Mouse (Mus musculus) thymus, adult 2 months (tissue): ENCODE results near the gene Amigo1. TPM values are rescaled to one million over a fixed set of nuclear protein-coding genes. Genes with fewer than 3 reads are reported as not detected.

ENCODE experiments used
- DNase-seq: peaks from one replicate; pipeline ENCODE4 v3.0.0; 2021
- H3K27ac ChIP-seq: fragments of 200-500 bp; 2 replicates; pipeline ENCODE4 v1.5.1; 2012; ENCODE audit warnings: low read length, control low read depth; ENCODE audit not compliant: control insufficient read depth, insufficient read depth
- H3K27me3 ChIP-seq: fragments of 200-500 bp; 2 replicates; pipeline ENCODE4 v1.6.1; 2012; ENCODE audit warnings: mild to moderate bottlenecking, low read length, moderate library complexity, mixed read lengths; ENCODE audit not compliant: control insufficient read depth, insufficient read depth
- H3K36me3 ChIP-seq: fragments of 200-500 bp; 2 replicates; pipeline ENCODE4 v1.6.1; 2012; ENCODE audit warnings: mild to moderate bottlenecking, low read length, moderate library complexity; ENCODE audit not compliant: control insufficient read depth, insufficient read depth
- H3K4me1 ChIP-seq: fragments of 200-500 bp; replicated peaks from 2 replicates; pipeline ENCODE4 v1.6.1; 2012; ENCODE audit warnings: low read length; ENCODE audit not compliant: control insufficient read depth, insufficient read depth
- H3K4me3 ChIP-seq: fragments of 200-500 bp; 2 replicates; pipeline ENCODE4 v1.5.1; 2012; ENCODE audit warnings: mild to moderate bottlenecking, low read length, control low read depth, moderate library complexity; ENCODE audit not compliant: control insufficient read depth, insufficient read depth
- CTCF ChIP-seq: fragments of 200-500 bp; IDR thresholded peaks from 2 replicates; pipeline ENCODE4 v1.5.1; 2012; ENCODE audit warnings: mild to moderate bottlenecking, control low read depth, low read length, moderate library complexity, borderline replicate concordance; ENCODE audit not compliant: control insufficient read depth, poor library complexity, insufficient read depth; ENCODE audit errors: extremely low read depth
- POLR2A ChIP-seq: fragments of 200-500 bp; IDR thresholded peaks from 2 replicates; pipeline ENCODE4 v1.6.1; 2012; ENCODE audit warnings: mild to moderate bottlenecking, low read length, control low read depth, moderate library complexity; ENCODE audit not compliant: control insufficient read depth, poor library complexity, insufficient read depth; ENCODE audit errors: extremely low read depth
- WGBS: fragments of 180-500 bp; shearing (Covaris S2); methylation state at CpG from one replicate; pipeline ENCODE4 v1.1.7; 2018; 5-methylcytosine and 5-hydroxymethylcytosine counted together
- polyA plus RNA-seq: library from polyadenylated mRNA; depleted of rRNA; stranded (reverse); fragments of >200 nt; gene quantifications from 2 replicates; pipeline ENCODE4 v1.2.3, GENCODE M21; 2012

The Amigo1 gene
- polyA plus RNA-seq, 1 experiment, result 11.2 TPM

DNA sequence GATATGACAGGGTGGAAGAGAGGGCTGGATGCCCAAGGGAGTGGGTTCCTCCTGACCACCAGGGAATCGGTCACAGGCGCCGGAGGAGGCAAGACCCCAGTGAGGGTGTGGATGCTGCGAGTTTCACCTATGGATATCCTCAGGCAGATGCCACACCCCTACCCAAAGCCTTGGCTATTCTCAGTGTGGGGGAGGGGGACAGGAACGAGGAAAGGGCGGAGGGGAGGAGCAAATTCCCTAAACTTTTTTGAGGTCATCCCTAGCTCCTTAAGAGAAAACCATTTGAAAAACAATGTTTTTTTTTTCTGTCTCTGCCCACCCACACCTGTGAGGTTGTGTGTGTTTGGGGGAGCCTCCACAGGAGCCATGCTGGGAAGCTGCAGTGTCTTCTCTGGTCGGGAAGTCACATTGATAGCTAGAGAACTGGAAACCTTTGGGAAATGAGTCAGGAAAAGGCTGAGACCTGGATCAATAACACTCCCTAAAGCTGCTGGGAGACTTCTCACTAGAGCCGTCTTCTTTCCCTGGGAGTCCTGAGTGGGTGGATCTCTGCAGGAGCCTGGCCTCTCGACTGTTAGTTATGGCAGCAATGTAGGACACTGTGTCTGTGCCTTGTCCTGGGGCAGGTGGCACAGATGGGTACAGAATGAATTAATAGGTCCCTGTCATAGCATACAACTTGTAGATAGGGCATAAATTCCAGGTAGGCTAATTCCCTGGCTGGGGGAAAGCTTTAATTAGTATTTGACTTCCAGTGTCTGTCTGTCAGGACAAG is 2.8 kb downstream of the Amigo1 start:
- H3K4me1 ChIP-seq, result peaks cover 10% of the 10 kb centered on the region
- TF ChIP-seq CTCF (no peak), POLR2A (no peak)

DNA sequence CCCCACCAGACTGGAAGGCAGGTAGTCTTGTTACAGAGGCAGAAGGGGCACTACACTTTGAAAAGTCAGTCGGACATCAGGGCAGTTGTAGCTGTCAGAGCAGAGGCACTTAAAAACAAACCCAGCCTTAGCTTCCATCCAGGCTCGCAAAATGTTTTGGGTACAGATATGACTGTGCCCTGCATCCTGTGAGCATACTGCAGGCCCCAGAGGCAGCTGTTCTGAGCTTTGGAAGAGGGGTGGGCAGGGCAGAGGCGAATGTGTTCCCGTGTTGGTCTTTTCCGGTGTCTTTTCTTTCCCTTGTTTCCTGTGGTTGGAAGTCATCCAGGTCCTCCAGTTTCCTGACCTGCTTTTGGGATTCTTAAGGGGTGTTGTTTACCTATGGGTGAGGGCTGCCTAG is 3.8 kb downstream of the Amigo1 start:
- Histone ChIP-seq H3K27ac (no peak overlapping the region), H3K27me3 (no peaks in the 10 kb centered on the region; the same call in 1 of the 2 replicates), H3K4me3 (no peak overlapping the region), H3K4me1 (peaks cover 10% of the 10 kb centered on the region), H3K36me3 (no peaks in the 10 kb centered on the region)
- TF ChIP-seq CTCF, result no peak
- no peak for TF ChIP-seq POLR2A
- WGBS, result 86% methylated on average over 5 of the region's 5 CpGs
- no peak for DNase-seq

More for the DNA sequence above, 2.8 kb downstream of the Amigo1 start:
- Histone ChIP-seq H3K36me3 (no peaks in the 10 kb centered on the region), H3K4me3 (no peak overlapping the region), H3K27me3 (no peaks in the 10 kb centered on the region; the same call in 1 of the 2 replicates), H3K27ac (no peak overlapping the region)
- DNase-seq, result no peak
- WGBS, result 92% methylated on average over 9 of the region's 9 CpGs

DNA sequence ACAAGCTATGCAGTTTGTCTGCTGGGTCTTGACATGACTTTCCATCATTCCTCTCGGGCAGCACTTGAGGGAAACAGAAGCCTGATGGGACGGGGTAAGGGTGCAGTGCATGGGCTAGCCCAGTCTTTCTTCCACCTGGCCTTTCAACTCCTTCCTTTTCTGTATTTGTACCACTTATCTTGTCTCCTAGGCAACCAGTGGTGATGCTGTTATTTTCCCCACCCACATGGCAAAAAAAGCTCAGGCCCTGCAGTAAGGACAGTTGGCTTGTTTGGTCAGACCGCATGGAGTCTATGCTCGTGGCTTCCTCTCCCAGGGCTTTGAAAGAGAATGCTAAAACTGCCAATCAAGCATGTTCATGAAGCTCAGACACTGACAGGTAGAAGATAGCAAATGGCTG is 7.6 kb downstream of the Amigo1 start:
- Histone ChIP-seq H3K36me3 (no peaks in the 10 kb centered on the region), H3K27me3 (no peaks in the 10 kb centered on the region), H3K4me3 (no peak overlapping the region), H3K27ac (no peak overlapping the region), H3K4me1 (no peaks in the 10 kb centered on the region)
- 89% methylated on average over 4 of the region's 4 CpGs for WGBS
- no peak for DNase-seq
- TF ChIP-seq POLR2A (no peak), CTCF (no peak)

DNA sequence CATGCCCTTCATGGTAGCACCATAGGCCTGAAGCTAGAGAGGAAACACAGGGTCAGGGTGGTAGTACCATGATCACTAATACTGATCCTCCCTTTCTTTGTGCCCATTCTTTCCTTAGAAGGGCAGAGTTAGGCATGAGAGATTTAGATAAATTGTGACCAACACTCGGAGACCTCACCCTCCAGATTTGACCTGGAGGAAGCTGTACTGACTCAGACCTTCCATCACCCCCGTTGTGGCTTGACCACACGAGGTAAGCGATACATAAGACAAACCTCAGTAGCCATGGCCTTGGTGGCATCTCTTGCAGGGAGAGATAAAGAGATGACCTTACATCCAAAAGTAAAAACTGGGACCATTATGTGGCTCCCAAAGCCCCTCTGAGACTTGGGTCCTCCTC is 9.2 kb downstream of the Amigo1 start:
- Histone ChIP-seq H3K4me1 (peaks cover 9% of the 10 kb centered on the region), H3K36me3 (no peaks in the 10 kb centered on the region), H3K4me3 (no peak overlapping the region), H3K27me3 (no peaks in the 10 kb centered on the region), H3K27ac (no peak overlapping the region)
- no peak for TF ChIP-seq POLR2A
- no peak for TF ChIP-seq CTCF
- no peak for DNase-seq
- 87% methylated on average over 4 of the region's 4 CpGs for WGBS

DNA sequence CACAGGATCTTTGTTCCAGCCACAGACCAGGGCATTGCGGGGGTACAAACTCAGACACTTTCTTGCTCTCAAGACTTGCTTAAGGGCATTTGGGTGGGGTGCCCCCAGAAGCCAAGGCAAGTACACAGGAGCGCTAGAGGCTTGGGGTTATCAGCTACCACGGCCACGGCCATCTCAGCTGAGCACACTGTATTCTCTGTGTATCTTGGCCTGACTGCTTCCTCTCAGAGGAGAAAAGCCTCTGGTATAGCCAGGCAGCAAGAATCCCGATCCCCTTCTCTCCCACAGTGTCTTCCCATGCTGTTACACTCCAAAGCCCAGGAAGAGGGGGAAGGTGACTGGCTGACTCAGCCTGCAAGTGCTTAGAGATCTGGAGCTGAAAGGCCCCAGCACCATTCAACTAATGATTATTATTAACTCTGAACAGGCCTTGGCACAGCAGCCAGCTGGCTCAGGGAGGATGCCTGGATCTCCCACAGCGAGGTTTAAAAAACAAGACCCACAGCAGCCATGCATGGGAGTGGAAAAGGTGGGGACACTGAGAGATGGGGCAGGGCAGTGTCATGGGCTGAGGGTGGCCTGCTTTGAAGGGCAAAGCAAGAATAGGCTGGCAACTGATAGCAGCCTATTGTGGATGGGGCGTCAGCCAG is 9.9 kb downstream of the Amigo1 start:
- peaks cover 9% of the 10 kb centered on the region for H3K4me1 ChIP-seq
- H3K4me3 ChIP-seq, result no peak overlapping the region
- WGBS, result 94% methylated on average over 7 of the region's 7 CpGs
- no peaks in the 10 kb centered on the region for H3K36me3 ChIP-seq
- H3K27ac ChIP-seq, result no peak overlapping the region
- H3K27me3 ChIP-seq, result no peaks in the 10 kb centered on the region
- DNase-seq, result no peak
- TF ChIP-seq CTCF (no peak), POLR2A (no peak)

DNA sequence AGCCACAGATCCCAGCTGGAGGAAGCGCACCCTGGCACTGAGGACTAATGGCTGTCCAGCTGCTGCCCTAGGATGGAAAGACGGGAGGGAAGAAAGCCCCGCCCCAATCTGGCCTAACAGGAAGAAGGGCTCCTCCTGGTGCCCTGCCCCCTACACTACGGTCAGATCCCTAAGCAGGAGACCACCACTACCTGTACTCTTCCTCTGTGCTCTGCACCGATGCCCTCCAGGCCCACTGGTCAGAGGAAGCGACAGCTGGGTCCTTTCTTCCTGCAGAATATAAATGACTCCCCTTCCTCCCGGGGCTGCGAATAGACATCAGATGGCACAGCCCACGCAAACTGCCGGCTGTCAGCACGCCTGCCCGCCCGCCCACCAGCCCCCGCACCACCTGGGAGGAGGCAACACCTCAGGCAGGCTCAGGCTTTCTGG is 10.9 kb downstream of the Amigo1 start:
- H3K4me1 ChIP-seq, result peaks cover 13% of the 10 kb centered on the region
- TF ChIP-seq CTCF, result no peak
- no peak for TF ChIP-seq POLR2A
- no peaks in the 10 kb centered on the region for H3K36me3 ChIP-seq
- DNase-seq, result no peak
- no peak overlapping the region for H3K27ac ChIP-seq
- H3K4me3 ChIP-seq, result no peak overlapping the region
- no peaks in the 10 kb centered on the region for H3K27me3 ChIP-seq
- WGBS, result 83% methylated on average over 14 of the region's 14 CpGs
